Mouse (Mus musculus) lung, embryonic 15.5 days (tissue): ENCODE data around the gene Pdss2. TPM values are rescaled to one million over a fixed set of nuclear protein-coding genes. Genes with fewer than 3 reads are reported as not detected.
"Not testable (repeated sequence)": the region's sequence is repeated elsewhere in the genome, so short reads cannot be mapped to it uniquely, and the experiment has no call there.

Source experiments
- ATAC-seq: fragments of 200-750 bp; cut with Nextera tagmentation; 2 replicates; pipeline ENCODE4 v1.8.0; 2017; ENCODE audit warnings: moderate number of reproducible peaks, borderline replicate concordance; ENCODE audit not compliant: low FRiP score, low TSS enrichment; ENCODE audit errors: extremely low read depth
- H3K27ac ChIP-seq: fragments of 300-500 bp; sonication (generic); 2 replicates; pipeline ENCODE4 v1.5.1; 2015; ENCODE audit warnings: moderate library complexity, mild to moderate bottlenecking, inconsistent platforms
- H3K27me3 ChIP-seq: fragments of 300-500 bp; sonication (generic); 2 replicates; pipeline ENCODE4 v1.6.1; 2015; ENCODE audit warnings: inconsistent platforms
- H3K36me3 ChIP-seq: fragments of 300-500 bp; sonication (generic); 2 replicates; pipeline ENCODE4 v1.6.1; 2015; ENCODE audit warnings: inconsistent platforms
- H3K4me1 ChIP-seq: fragments of 300-500 bp; sonication (generic); 2 replicates; pipeline ENCODE4 v1.6.1; 2015; ENCODE audit warnings: inconsistent platforms
- H3K4me2 ChIP-seq: fragments of 300-500 bp; sonication (generic); 2 replicates; pipeline ENCODE4 v1.6.1; 2015; ENCODE audit warnings: inconsistent platforms, mild to moderate bottlenecking, moderate library complexity
- H3K4me3 ChIP-seq: fragments of 300-500 bp; sonication (generic); 2 replicates; pipeline ENCODE4 v1.5.1; 2015; ENCODE audit warnings: mild to moderate bottlenecking, inconsistent platforms
- H3K9ac ChIP-seq: fragments of 300-500 bp; sonication (generic); 2 replicates; pipeline ENCODE4 v1.6.1; 2015; ENCODE audit warnings: inconsistent platforms
- H3K9me3 ChIP-seq: fragments of 300-500 bp; sonication (generic); 2 replicates; pipeline ENCODE4 v1.6.1; 2016; ENCODE audit warnings: inconsistent platforms
- WGBS: fragments of 180-500 bp; shearing (Covaris S2); methylation state at CpG from one replicate; pipeline ENCODE4 v1.1.7; 2015; 5-methylcytosine and 5-hydroxymethylcytosine counted together
- polyA plus RNA-seq: library from polyadenylated mRNA; unstranded; fragments of >200 nt; fragmentation: Nextera tagmentation; extraction: Ambion mirVana; gene quantifications from 2 replicates; pipeline ENCODE4 v1.2.1, GENCODE M21; 2015

The Pdss2 gene
- polyA plus RNA-seq, 1 experiment from 2014 or later = 11.9 TPM

GRCm38 (mm10) chr10:43245461-43246200, 24.3 kb downstream of the Pdss2 start:
- ATAC-seq = no peak
- H3K4me2 ChIP-seq = no peak overlapping the region
- no peak overlapping the region for H3K4me3 ChIP-seq
- no peaks in the 10 kb centered on the region for H3K36me3 ChIP-seq
- 60% methylated on average over 17 of the region's 17 CpGs for WGBS
- no peaks in the 10 kb centered on the region for H3K9me3 ChIP-seq
- H3K4me1 ChIP-seq = 0 out of 2 replicates have a peak, but pooled peaks cover 4% of the 10 kb centered on the region
- no peak overlapping the region for H3K27ac ChIP-seq
- no peak overlapping the region for H3K9ac ChIP-seq
- no peaks in the 10 kb centered on the region for H3K27me3 ChIP-seq

DNA sequence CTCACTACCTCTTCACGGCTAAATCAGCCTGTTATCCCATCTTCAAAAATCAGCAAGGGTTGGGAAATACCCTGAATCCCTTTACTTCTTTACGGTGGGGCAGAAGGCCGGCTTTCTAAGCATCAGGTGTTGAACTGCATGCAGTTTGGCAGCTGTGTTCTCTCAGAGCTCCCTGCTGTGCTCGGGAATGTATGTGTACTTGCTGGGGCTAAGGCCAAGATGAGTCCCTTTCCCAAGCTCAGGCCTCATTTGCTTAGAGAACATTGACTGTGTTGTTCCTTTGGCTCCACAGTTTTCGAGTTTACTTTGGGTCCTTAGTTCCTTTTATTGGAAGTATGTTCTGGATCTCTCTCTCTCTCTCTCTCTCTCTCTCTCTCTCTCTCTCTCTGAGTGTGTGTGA, 26.7 kb downstream of the Pdss2 start:
- Histone ChIP-seq H3K27me3 (no peaks in the 10 kb centered on the region), H3K36me3 (no peaks in the 10 kb centered on the region), H3K4me3 (no peak overlapping the region), H3K9me3 (no peaks in the 10 kb centered on the region), H3K27ac (no peak overlapping the region), H3K4me1 (0 out of 2 replicates have a peak, but pooled peaks cover 4% of the 10 kb centered on the region), H3K4me2 (no peak overlapping the region), H3K9ac (no peak overlapping the region)
- no peak for ATAC-seq
- 35% methylated on average over 5 of the region's 5 CpGs for WGBS

DNA sequence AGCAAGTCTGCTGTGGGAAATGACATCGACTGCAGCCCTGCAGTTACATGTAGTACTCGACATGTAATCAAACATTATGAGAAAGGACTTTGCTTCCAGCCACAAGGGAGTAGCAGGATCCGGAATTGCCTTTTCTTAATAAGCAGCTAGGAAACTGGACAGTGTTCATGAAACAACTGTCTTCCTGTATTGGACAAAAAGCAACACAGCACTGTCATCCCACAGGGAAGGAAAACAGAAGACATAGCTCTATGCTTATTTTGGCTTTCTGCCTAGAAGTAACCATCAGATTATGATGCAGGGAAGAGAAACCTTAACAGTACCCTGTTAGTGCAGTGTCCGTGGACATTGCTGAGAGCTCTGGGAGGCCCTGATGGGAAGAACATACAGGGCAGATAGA, 31.0 kb downstream of the Pdss2 start:
- no peak for ATAC-seq
- Histone ChIP-seq H3K36me3 (no peaks in the 10 kb centered on the region), H3K27ac (no peak overlapping the region), H3K9me3 (no peaks in the 10 kb centered on the region), H3K4me1 (0 out of 2 replicates have a peak, but pooled peaks cover 4% of the 10 kb centered on the region), H3K9ac (no peak overlapping the region), H3K4me2 (no peak overlapping the region), H3K27me3 (no peaks in the 10 kb centered on the region), H3K4me3 (no peak overlapping the region)
- WGBS = 44% methylated on average over 4 of the region's 4 CpGs

GRCm38 (mm10) chr10:43256965-43257364, 35.7 kb downstream of the Pdss2 start:
- not testable (repeated sequence) for H3K36me3 ChIP-seq, H3K4me3 ChIP-seq, H3K9ac ChIP-seq, H3K4me2 ChIP-seq, H3K27ac ChIP-seq, H3K27me3 ChIP-seq, H3K4me1 ChIP-seq, H3K9me3 ChIP-seq, ATAC-seq
- no CpG with 5 or more reads among the region's 1 CpGs for WGBS

DNA sequence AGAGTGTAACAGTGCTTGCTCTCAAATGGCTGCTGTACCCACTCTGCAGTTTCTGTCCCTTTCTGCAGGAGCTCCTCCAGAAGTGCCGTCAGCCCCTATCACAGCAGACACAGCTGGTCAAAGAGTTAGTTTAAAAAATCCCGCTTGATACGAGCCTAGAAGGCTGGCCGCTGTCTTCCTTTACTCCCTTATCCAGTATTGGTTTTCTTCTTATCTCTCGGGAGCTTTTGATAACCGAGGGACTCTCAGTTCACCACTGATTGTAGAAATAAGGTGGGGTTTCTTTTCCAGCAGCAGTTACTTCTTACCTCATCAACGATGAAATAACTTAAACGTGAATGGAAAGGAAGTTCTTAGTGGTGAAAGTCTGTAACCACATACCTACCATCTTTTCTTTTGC, 36.2 kb downstream of the Pdss2 start:
- H3K4me2 ChIP-seq, H3K9me3 ChIP-seq, H3K27ac ChIP-seq, H3K4me1 ChIP-seq, H3K36me3 ChIP-seq, H3K9ac ChIP-seq, ATAC-seq, H3K4me3 ChIP-seq, H3K27me3 ChIP-seq: not testable (repeated sequence)
- 52% methylated on average over 8 of the region's 8 CpGs for WGBS

GRCm38 (mm10) chr10:43271318-43271717, 50.0 kb downstream of the Pdss2 start:
- Histone ChIP-seq H3K27me3 (no peaks in the 10 kb centered on the region), H3K4me1 (no peaks in the 10 kb centered on the region), H3K9me3 (no peaks in the 10 kb centered on the region), H3K4me2 (no peak overlapping the region), H3K9ac (no peak overlapping the region), H3K4me3 (no peak overlapping the region), H3K36me3 (no peaks in the 10 kb centered on the region), H3K27ac (no peak overlapping the region)
- 74% methylated on average over 2 of the region's 2 CpGs for WGBS
- ATAC-seq = no peak

GRCm38 (mm10) chr10:43272381-43272780, 51.1 kb downstream of the Pdss2 start:
- WGBS = 77% methylated on average over 4 of the region's 4 CpGs
- no peaks in the 10 kb centered on the region for H3K4me1 ChIP-seq

GRCm38 (mm10) chr10:43273057-43273456, 51.8 kb downstream of the Pdss2 start:
- H3K4me2 ChIP-seq = no peak overlapping the region
- ATAC-seq = no peak
- H3K27ac ChIP-seq = no peak overlapping the region
- no peaks in the 10 kb centered on the region for H3K27me3 ChIP-seq
- no peaks in the 10 kb centered on the region for H3K36me3 ChIP-seq
- no peak overlapping the region for H3K9ac ChIP-seq
- H3K9me3 ChIP-seq = no peaks in the 10 kb centered on the region
- WGBS = 68% methylated on average over 3 of the region's 3 CpGs
- H3K4me3 ChIP-seq = no peak overlapping the region
- no peaks in the 10 kb centered on the region for H3K4me1 ChIP-seq

More at GRCm38 (mm10) chr10:43272381-43272780, 51.1 kb downstream of the Pdss2 start:
- no peak overlapping the region for H3K9ac ChIP-seq
- H3K4me3 ChIP-seq = no peak overlapping the region
- H3K9me3 ChIP-seq = no peaks in the 10 kb centered on the region
- H3K4me2 ChIP-seq = no peak overlapping the region
- no peak overlapping the region for H3K27ac ChIP-seq
- H3K36me3 ChIP-seq = no peaks in the 10 kb centered on the region
- H3K27me3 ChIP-seq = no peaks in the 10 kb centered on the region
- ATAC-seq = no peak

DNA sequence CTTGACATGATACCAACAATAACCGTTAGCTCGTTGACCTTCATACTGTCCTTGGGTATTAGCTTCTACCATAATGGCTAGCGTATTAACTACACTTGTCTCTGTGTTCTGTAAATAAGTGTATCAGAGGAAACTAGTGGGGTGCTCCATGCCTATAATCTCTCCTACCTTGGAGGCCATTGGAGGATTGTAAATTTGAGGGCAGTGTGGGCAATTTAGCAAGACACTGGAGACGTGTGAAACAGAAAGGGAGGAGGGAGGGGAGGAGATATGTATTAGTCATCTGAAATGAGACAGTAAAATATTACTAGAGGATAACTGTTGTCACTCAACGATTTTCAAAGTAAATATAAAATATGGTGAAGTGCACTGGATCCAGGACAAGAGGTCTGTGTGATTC, 54.2 kb downstream of the Pdss2 start:
- Histone ChIP-seq H3K9ac (no peak overlapping the region), H3K4me3 (no peak overlapping the region), H3K36me3 (no peaks in the 10 kb centered on the region), H3K9me3 (no peaks in the 10 kb centered on the region), H3K27me3 (no peaks in the 10 kb centered on the region), H3K4me1 (no peaks in the 10 kb centered on the region), H3K27ac (no peak overlapping the region), H3K4me2 (no peak overlapping the region)
- no peak for ATAC-seq
- WGBS = 76% methylated on average over 5 of the region's 5 CpGs

DNA sequence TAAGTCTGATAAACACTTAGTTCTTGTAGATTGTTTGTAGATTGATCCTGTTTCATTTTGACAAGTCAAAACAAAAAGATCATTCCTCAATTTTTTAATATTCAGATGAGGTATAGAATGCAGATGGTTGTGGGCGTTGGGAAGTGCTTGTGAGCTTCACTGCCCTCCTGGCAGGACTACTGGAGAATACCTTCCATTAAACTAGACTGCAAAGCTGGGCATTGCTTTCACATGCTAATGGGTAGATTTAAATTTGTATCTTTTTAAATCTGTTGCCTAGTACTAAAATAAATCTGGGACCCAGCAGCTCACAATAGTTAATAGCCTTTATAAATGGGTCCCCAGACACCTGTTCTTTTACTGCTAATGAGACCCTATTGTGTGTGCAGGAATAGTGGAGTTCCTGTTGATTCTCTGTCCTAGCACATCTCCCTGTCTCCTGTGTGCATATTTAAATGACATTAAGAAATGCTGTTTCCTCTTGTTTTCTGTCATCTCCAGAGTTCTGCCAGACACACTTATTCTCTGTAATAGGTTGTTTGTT, 54.9 kb downstream of the Pdss2 start:
- H3K9ac ChIP-seq = no peak overlapping the region
- H3K4me1 ChIP-seq = no peaks in the 10 kb centered on the region
- no peak overlapping the region for H3K27ac ChIP-seq
- H3K9me3 ChIP-seq = no peaks in the 10 kb centered on the region
- no peaks in the 10 kb centered on the region for H3K27me3 ChIP-seq
- no peaks in the 10 kb centered on the region for H3K36me3 ChIP-seq
- ATAC-seq = no peak
- 68% methylated on average over 1 of the region's 1 CpGs for WGBS
- no peak overlapping the region for H3K4me3 ChIP-seq
- no peak overlapping the region for H3K4me2 ChIP-seq

- Histone ChIP-seq H3K4me1 (no peaks in the 10 kb centered on the region), H3K4me2 (no peak overlapping the region), H3K9me3 (no peaks in the 10 kb centered on the region), H3K36me3 (no peaks in the 10 kb centered on the region), H3K27me3 (no peaks in the 10 kb centered on the region), H3K9ac (no peak overlapping the region), H3K27ac (no peak overlapping the region), H3K4me3 (no peak overlapping the region)
- no peak for ATAC-seq
- 34% methylated on average over 8 of the region's 8 CpGs for WGBS
These were observed 56.2 kb downstream of the Pdss2 start for GRCm38 (mm10) chr10:43277266-43278145.
